Mouse (Mus musculus): ENCODE data around the gene Cfdp1. TPM values are rescaled to one million over a fixed set of nuclear protein-coding genes. Genes with fewer than 3 reads are reported as not detected.

The Cfdp1 gene
- polyA plus RNA-seq, 1 experiment, result 2.2 TPM

DNA sequence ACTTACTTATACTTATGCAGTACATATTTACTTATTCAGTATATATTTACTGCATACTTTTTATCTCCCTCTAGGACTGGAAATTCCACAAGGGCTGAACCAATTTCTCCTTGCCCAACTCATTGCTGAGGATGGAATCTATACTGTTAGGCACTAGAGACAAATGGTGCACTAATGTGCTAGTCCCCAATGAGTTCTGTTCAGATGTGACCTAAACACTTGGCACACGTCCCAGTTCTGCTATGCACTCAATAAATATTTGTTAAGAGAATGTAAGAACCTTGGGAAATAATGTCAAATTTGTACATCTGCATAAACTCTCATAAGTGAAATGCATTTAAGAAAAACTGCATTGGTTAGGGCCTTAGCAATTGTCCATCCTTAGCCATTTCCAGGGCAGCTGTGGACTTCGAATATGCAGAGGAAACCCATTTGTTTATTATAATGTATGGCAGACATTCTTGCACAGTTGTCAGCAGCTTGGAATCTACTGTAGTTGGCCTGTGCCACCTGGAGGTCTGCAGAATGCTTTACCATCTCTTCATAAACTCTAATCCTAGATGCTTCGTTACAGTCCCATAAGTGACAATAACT is 60.7 kb downstream of the Cfdp1 start:
- H3K27me3 ChIP-seq (ENCODE audit: control insufficient read depth), result no peaks in the 10 kb centered on the region
- TF ChIP-seq TAL1 (IDR thresholded peaks at IDR 0.05; ENCODE audit: low read length), result no peak
- no peak for TF ChIP-seq GATA1 (IDR thresholded peaks at IDR 0.05; ENCODE audit: low read length)
- no peak overlapping the region for H3K4me3 ChIP-seq (replicated peaks)
- H3K9me3 ChIP-seq (ENCODE audit: control insufficient read depth, low read length), result no peaks in the 10 kb centered on the region
- H3K4me1 ChIP-seq (ENCODE audit: control insufficient read depth), result no peaks in the 10 kb centered on the region
- peaks cover 34% of the 10 kb centered on the region for H3K36me3 ChIP-seq (ENCODE audit: control insufficient read depth)

DNA sequence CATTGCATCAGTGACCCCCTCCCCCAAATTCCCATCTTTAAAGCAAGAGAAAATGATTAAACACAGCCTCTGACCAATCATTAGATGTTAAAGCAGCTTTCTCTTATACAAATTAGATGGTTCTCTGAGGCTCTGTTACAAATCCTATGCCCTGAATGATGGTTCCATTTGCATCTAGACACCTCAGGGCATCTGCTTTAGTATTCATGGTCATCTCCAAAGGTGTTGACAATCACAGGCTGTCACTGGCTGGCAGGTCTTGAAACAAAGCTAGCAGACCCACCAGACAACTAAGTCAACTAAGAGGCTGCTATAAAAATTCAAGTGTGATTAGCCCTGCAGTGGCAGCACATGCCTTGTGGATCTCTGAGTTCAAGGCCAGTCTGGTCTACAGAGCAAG is 64.5 kb downstream of the Cfdp1 start:
- Histone ChIP-seq H3K27me3 (ENCODE audit: control insufficient read depth) (no peaks in the 10 kb centered on the region), H3K36me3 (ENCODE audit: control insufficient read depth) (peaks cover 14% of the 10 kb centered on the region), H3K9me3 (ENCODE audit: control insufficient read depth, low read length) (no peaks in the 10 kb centered on the region), H3K4me3 (replicated peaks) (no peak overlapping the region), H3K4me1 (ENCODE audit: control insufficient read depth) (no peaks in the 10 kb centered on the region)
- TF ChIP-seq TAL1 (IDR thresholded peaks at IDR 0.05; ENCODE audit: low read length), result no peak
- no peak for TF ChIP-seq GATA1 (IDR thresholded peaks at IDR 0.05; ENCODE audit: low read length)

- Histone ChIP-seq H3K27me3 (ENCODE audit: control insufficient read depth) (no peaks in the 10 kb centered on the region), H3K36me3 (ENCODE audit: control insufficient read depth) (peaks cover 14% of the 10 kb centered on the region), H3K4me1 (ENCODE audit: control insufficient read depth) (no peaks in the 10 kb centered on the region), H3K4me3 (replicated peaks) (no peak overlapping the region), H3K9me3 (ENCODE audit: control insufficient read depth, low read length) (no peaks in the 10 kb centered on the region)
- TF ChIP-seq GATA1 (IDR thresholded peaks at IDR 0.05; ENCODE audit: low read length) (no peak), TAL1 (IDR thresholded peaks at IDR 0.05; ENCODE audit: low read length) (no peak)
Observed at GRCm38 (mm10) chr8:111789200-111789599, 64.9 kb downstream of the Cfdp1 start.

DNA sequence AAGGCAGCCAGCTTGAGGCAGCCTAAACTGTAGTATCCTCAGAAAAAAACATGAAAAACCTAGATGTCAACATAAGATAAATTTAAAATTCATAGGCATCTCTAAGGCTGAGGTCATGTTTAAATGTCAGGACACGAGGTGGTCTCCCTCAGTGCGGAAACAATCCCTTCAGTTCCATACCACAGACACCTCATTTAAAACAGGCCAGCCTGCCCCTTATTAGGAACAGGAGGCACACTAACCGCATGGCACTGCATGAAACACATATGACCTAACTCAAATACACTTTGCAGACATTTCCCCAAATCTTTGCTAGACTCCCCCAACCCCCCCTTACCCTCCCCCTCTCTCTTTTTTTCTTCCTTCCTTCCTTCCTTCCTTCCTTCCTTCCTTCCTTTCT is 65.6 kb downstream of the Cfdp1 start:
- Histone ChIP-seq H3K36me3 (ENCODE audit: control insufficient read depth) (peaks cover 16% of the 10 kb centered on the region), H3K9me3 (ENCODE audit: control insufficient read depth, low read length) (no peaks in the 10 kb centered on the region), H3K4me1 (ENCODE audit: control insufficient read depth) (no peaks in the 10 kb centered on the region), H3K4me3 (replicated peaks) (no peak overlapping the region), H3K27me3 (ENCODE audit: control insufficient read depth) (no peaks in the 10 kb centered on the region)
- no peak for TF ChIP-seq TAL1 (IDR thresholded peaks at IDR 0.05; ENCODE audit: low read length)
- no peak for TF ChIP-seq GATA1 (IDR thresholded peaks at IDR 0.05; ENCODE audit: low read length)

GRCm38 (mm10) chr8:111788085-111788484 is 66.0 kb downstream of the Cfdp1 start:
- no peaks in the 10 kb centered on the region for H3K27me3 ChIP-seq (ENCODE audit: control insufficient read depth)
- H3K9me3 ChIP-seq (ENCODE audit: control insufficient read depth, low read length), result no peaks in the 10 kb centered on the region
- TF ChIP-seq TAL1 (IDR thresholded peaks at IDR 0.05; ENCODE audit: low read length), result no peak
- no peak for TF ChIP-seq GATA1 (IDR thresholded peaks at IDR 0.05; ENCODE audit: low read length)
- H3K4me1 ChIP-seq (ENCODE audit: control insufficient read depth), result no peaks in the 10 kb centered on the region
- no peak overlapping the region for H3K4me3 ChIP-seq (replicated peaks)
- peaks cover 16% of the 10 kb centered on the region for H3K36me3 ChIP-seq (ENCODE audit: control insufficient read depth)

GRCm38 (mm10) chr8:111787683-111788082 is 66.4 kb downstream of the Cfdp1 start:
- H3K27me3 ChIP-seq (ENCODE audit: control insufficient read depth), result no peaks in the 10 kb centered on the region
- H3K36me3 ChIP-seq (ENCODE audit: control insufficient read depth), result peaks cover 17% of the 10 kb centered on the region
- H3K4me1 ChIP-seq (ENCODE audit: control insufficient read depth), result no peaks in the 10 kb centered on the region
- no peaks in the 10 kb centered on the region for H3K9me3 ChIP-seq (ENCODE audit: control insufficient read depth, low read length)
- H3K4me3 ChIP-seq (replicated peaks), result no peak overlapping the region
- TF ChIP-seq TAL1 (IDR thresholded peaks at IDR 0.05; ENCODE audit: low read length), result no peak
- no peak for TF ChIP-seq GATA1 (IDR thresholded peaks at IDR 0.05; ENCODE audit: low read length)

GRCm38 (mm10) chr8:111786701-111787588 is 67.1 kb downstream of the Cfdp1 start:
- H3K36me3 ChIP-seq (ENCODE audit: control insufficient read depth), result peaks cover 18% of the 10 kb centered on the region
- no peak overlapping the region for H3K4me3 ChIP-seq (replicated peaks)
- no peaks in the 10 kb centered on the region for H3K9me3 ChIP-seq (ENCODE audit: control insufficient read depth, low read length)
- H3K4me1 ChIP-seq (ENCODE audit: control insufficient read depth), result no peaks in the 10 kb centered on the region
- no peak for TF ChIP-seq TAL1 (IDR thresholded peaks at IDR 0.05; ENCODE audit: low read length)
- no peak for TF ChIP-seq GATA1 (IDR thresholded peaks at IDR 0.05; ENCODE audit: low read length)
- no peaks in the 10 kb centered on the region for H3K27me3 ChIP-seq (ENCODE audit: control insufficient read depth)

DNA sequence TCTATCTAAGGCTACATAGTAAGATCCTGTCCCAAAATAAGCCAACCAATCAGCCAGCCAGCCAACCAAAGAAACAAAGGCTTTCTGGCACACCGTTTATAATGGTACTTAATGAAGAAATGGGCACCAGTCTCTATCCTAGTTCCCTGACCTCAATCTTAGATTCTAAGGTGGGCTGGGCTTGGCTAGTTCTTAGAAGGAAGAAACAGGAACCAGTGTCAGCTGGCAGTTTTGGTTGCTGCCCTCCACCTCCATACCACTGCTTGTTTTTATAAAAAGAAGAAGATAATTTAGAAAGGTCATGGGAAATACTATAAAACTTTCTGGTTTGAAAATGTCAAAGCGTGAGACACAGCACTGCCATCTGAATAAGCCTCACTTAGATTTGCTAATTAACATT is 68.0 kb downstream of the Cfdp1 start:
- Histone ChIP-seq H3K9me3 (ENCODE audit: control insufficient read depth, low read length) (no peaks in the 10 kb centered on the region), H3K4me3 (replicated peaks) (no peak overlapping the region), H3K27me3 (ENCODE audit: control insufficient read depth) (no peaks in the 10 kb centered on the region), H3K36me3 (ENCODE audit: control insufficient read depth) (peaks cover 19% of the 10 kb centered on the region), H3K4me1 (ENCODE audit: control insufficient read depth) (no peaks in the 10 kb centered on the region)
- TF ChIP-seq GATA1 (IDR thresholded peaks at IDR 0.05; ENCODE audit: low read length), result no peak

GRCm38 (mm10) chr8:111782671-111783394 is 71.3 kb downstream of the Cfdp1 start:
- Histone ChIP-seq H3K36me3 (ENCODE audit: control insufficient read depth) (peaks cover 35% of the 10 kb centered on the region), H3K4me3 (replicated peaks) (no peak overlapping the region), H3K9me3 (ENCODE audit: control insufficient read depth, low read length) (no peaks in the 10 kb centered on the region), H3K4me1 (ENCODE audit: control insufficient read depth) (no peaks in the 10 kb centered on the region), H3K27me3 (ENCODE audit: control insufficient read depth) (no peaks in the 10 kb centered on the region)
- TF ChIP-seq GATA1 (IDR thresholded peaks at IDR 0.05; ENCODE audit: low read length), result no peak
- no peak for TF ChIP-seq TAL1 (IDR thresholded peaks at IDR 0.05; ENCODE audit: low read length)
